Mouse (Mus musculus): ENCODE measurements around the gene Adgrl4. TPM values are rescaled to one million over a fixed set of nuclear protein-coding genes. Genes with fewer than 3 reads are reported as not detected.

Adgrl4 gene
- total RNA-seq (2022), result 10 to 100 TPM; 56.5 to 77.5 (median 68.1) TPM

GRCm38 (mm10) chr3:151437693-151438092 is at the start of gene Adgrl4:
TSS of gene Adgrl4 (plus strand) at chr3:151437887.
- peak; percentile 67 for DNase-seq (ENCODE audit: low spot score)

DNA sequence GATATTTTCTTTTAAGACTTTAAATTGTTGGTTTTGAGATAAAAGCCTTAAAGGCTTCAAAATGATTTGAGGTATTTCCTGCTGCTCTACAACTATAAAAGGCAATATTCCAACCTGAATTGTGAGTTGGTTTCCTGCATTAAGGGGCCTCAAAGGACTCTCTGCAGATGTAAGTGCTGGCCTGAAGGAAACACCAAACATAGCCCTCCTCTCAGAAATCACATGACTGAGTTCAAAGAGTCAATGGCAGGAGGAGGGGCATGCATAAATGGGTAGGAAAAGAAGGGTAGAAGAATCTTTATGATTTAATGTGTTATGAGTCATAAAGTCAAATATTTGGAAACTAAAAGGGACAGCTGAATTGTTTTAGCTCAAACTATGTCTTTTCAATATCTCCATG is 46.8 kb upstream of the Adgrl4 start:
- no peak for DNase-seq (ENCODE audit: low spot score)

- no peak for DNase-seq (ENCODE audit: low spot score)
Measured at GRCm38 (mm10) chr3:151392891-151393290, 44.8 kb upstream of the Adgrl4 start.

- no peak for DNase-seq (ENCODE audit: low spot score)
Measured at GRCm38 (mm10) chr3:151393330-151393729, 44.4 kb upstream of the Adgrl4 start.

GRCm38 (mm10) chr3:151399270-151399669 is 38.4 kb upstream of the Adgrl4 start:
- no peak for DNase-seq (ENCODE audit: low spot score)

DNA sequence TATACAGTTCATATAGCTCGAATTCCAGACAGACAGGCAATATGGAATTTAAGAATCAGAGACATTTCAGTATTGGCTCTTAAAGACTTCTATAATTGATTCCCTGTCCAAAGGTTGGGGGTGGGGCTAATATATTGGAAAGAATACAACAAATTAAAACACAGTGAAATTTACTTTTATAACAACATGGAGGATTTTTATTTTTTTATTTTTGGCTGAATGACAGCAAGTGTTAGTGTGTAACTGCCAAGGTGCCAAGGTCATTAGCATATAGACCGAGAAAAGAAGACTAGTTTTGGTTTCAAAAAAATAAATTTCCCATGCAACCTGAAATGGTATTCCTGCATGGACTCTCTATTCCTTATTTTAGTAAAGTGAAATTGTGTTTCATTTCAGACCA is 26.7 kb upstream of the Adgrl4 start:
- no peak for DNase-seq (ENCODE audit: low spot score)

DNA sequence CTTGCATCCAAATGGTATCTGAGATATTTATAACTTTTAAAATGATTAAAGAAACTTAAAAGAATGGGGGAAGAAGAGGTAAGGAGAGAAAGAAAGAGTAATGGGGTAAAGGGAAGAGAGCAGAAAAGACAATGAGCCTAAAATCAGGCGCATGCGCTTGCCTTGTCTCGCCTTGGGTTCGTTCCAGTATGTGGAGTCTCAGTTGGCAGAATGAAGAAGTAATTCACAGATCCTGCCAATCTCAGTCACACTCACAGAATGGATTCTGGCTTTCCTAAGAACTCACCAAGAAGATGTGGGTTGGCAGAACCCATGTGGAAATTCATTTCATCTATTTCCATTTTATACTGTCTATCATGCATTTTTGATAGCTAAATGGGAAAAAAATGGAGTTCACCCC is 26.2 kb upstream of the Adgrl4 start:
- DNase-seq (ENCODE audit: low spot score), result no peak

- DNase-seq (ENCODE audit: low spot score), result no peak
Measured at GRCm38 (mm10) chr3:151416931-151417330, 20.8 kb upstream of the Adgrl4 start.

- peak; percentile 49 for DNase-seq (ENCODE audit: low spot score)
Measured at GRCm38 (mm10) chr3:151417688-151418572, 19.8 kb upstream of the Adgrl4 start.

DNA sequence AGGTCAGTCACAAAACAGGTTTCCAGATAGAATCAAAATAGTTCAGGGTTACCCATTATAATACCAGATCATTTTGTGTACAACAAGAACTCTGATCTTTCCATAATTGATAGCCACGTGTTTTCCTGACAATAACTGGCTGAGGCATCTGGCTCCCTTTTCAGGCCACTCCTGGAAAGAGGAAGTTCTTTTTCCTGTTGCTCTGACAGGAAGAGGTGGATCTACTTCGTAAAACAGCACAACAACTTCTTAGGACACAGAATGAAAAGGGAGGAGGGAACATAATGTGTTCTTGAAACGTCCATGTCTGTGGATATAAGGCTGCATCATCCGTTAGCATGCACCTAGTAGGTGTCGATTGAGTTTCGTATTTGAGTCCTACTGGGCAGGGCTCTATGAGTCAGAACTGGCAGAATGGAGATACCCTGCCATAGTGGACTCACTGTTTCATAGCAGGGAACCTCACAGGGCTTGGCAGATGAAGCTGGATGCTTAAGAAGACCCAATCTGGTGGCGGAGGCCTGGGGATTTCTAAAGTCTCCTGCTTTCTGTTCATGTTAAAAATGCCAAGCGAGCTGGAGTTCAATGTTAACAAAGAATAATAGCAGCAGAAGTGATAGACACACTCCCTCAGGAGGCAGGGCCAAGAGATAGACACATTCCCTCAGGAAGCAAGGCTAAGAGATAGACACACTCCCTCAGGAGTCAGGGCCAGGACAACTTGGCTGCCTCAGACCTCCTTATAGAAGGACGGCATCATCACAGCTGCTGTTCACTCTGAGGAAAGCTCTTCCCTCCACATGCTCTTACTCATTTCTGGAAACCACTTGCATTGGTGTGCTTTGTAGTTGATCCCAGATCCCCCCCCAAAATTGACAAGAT is 13.1 kb upstream of the Adgrl4 start:
- peak; percentile 82 for DNase-seq (ENCODE audit: low spot score)

GRCm38 (mm10) chr3:151430106-151430505 is 7.6 kb upstream of the Adgrl4 start:
- no peak for DNase-seq (ENCODE audit: low spot score)

- DNase-seq (ENCODE audit: low spot score), result no peak
Measured at GRCm38 (mm10) chr3:151431507-151431906, 6.2 kb upstream of the Adgrl4 start.

DNA sequence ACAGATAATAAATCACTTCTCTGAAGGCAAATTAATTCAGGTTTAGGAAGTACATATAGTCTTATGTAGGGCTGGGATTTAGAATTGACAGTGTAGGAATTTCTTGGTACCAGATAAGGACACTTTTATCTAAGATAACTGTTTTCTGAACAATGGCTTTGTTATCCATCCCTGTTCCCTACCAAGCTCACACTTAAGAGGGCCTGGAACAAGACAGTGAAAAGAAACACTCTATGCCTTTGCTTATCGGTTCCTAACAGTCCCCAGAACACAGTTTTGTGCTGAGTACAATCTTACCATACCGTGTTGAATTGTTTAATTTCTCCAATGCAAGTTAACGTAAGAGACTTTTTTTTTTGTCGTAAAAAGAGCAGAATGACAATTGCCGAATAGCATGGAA is 677 bp downstream of the Adgrl4 start:
- no peak for DNase-seq (ENCODE audit: low spot score)

DNA sequence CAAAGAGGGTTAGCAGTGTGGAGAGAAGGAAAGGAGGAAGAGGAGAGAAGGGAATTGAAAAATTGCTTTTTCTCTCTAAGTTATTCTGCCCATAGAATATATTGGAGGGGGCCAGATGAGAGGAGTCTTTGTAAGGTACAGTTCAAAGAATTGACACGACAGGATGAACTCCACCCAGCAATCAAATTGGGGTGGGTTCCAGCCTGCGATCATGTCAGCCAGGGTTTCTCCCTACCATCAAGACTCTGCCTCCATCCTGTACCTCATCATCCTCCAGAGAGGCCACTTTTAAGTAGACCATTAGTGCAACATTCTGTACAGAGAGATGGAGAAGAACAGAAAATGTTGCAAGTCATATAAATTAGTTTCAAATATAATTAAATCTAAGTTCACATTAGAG is 2.3 kb downstream of the Adgrl4 start:
- DNase-seq (ENCODE audit: low spot score), result peak; percentile 35

GRCm38 (mm10) chr3:151442026-151442425 is 4.3 kb downstream of the Adgrl4 start:
- no peak for DNase-seq (ENCODE audit: low spot score)

DNA sequence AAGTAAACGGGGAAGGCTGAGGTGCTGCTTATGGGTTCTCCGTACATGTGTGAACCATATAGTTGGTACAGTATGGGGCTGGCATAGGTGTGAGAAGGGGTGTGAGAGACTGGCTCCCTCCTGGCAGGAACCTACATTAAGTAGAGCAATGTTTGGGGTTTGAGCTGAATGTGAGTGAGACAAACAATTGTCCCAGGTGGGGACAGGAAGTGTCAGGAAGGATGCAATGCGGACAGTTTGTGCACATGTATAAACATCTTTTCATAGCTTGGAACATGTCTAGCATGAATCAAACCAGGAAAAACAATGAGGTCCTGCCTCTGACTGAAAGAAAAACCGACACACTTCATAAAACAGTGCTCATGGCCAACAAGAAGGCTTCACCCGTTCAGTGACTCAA is 5.8 kb downstream of the Adgrl4 start:
- peak; percentile 33 for DNase-seq (ENCODE audit: low spot score)

- DNase-seq (ENCODE audit: low spot score), result no peak
Measured at GRCm38 (mm10) chr3:151444284-151444683, 6.6 kb downstream of the Adgrl4 start.

- DNase-seq (ENCODE audit: low spot score), result no peak
Measured at GRCm38 (mm10) chr3:151445936-151446335, 8.2 kb downstream of the Adgrl4 start.

GRCm38 (mm10) chr3:151454985-151455701 is 17.5 kb downstream of the Adgrl4 start:
- DNase-seq (ENCODE audit: low spot score), result no peak

GRCm38 (mm10) chr3:151459430-151460190 is 21.9 kb downstream of the Adgrl4 start:
- DNase-seq (ENCODE audit: low spot score), result no peak

- no peak for DNase-seq (ENCODE audit: low spot score)
Measured at GRCm38 (mm10) chr3:151465215-151465614, 27.5 kb downstream of the Adgrl4 start.

Data from heart, adult 8-10 months (tissue).